In the genomic region with DNA sequence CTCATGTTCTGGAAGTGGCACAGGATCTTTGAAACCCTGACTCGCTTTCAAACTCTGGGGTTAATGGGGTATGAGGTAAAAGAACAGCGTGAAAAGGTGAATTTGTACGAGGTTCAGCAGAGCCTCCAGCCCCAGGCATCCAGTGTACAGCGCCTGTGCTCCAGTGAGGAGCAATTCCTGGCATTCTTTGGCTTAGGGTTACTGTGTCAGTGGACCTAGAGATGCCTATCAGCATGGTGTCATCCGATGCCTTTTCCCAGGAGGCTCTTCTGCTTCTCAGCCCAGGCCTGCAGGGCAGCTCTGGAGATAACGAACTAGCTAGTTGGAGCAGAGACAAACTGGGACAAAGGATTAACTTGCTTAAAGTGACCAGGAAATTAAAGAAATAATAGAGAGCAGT, we compare ENCODE assay signal across 14 mouse cellular contexts.
DNase-seq lines count a peak whose midpoint lies in the region; ATAC-seq and TF ChIP-seq lines count a peak whose summit lies in the region.
"Had no signal": no experiment of that assay in that cellular context is flagged by ENCODE, and none has a peak within 500 bp of the region (broad histone marks: within the 10 kb centered on the region; RNA-seq: fewer than 3 reads in every experiment).

No protein-coding gene starts in this region.

- 0 out of 2 replicates have a peak overlapping the region, but pooled peaks have one; percentile 25 for H3K27ac ChIP-seq in forebrain, embryonic 12.5 days
- no peak overlapping the region for H3K27ac ChIP-seq in forebrain, embryonic 15.5 days (replicated peaks)
- H3K27ac ChIP-seq in kidney, embryonic 16.5 days (ENCODE audit: low read length): peak overlapping the region; percentile 39; the same call in 1 of the 2 replicates
- H3K27ac ChIP-seq in limb, embryonic 14.5 days (replicated peaks; ENCODE audit: low read depth, low read length): no peak overlapping the region
- H3K27ac ChIP-seq: liver, embryonic 14.5 days; macrophage had no signal

- peaks cover 8% of the 10 kb centered on the region; the same call in 1 of the 2 replicates for H3K4me1 ChIP-seq in forebrain, embryonic 12.5 days
- H3K4me1 ChIP-seq in forebrain, embryonic 15.5 days: no peaks in the 10 kb centered on the region
- H3K4me1 ChIP-seq in kidney, embryonic 16.5 days (ENCODE audit: insufficient read depth, low read length): peaks cover 31% of the 10 kb centered on the region
- H3K4me1 ChIP-seq in limb, embryonic 14.5 days (ENCODE audit: control insufficient read depth, insufficient read depth, low read length): 0 out of 2 replicates have a peak, but pooled peaks cover 3% of the 10 kb centered on the region

- H3K9me3 ChIP-seq in forebrain, embryonic 12.5 days: no peaks in the 10 kb centered on the region
- no peaks in the 10 kb centered on the region for H3K9me3 ChIP-seq in forebrain, embryonic 15.5 days
- no peaks in the 10 kb centered on the region for H3K9me3 ChIP-seq in kidney, embryonic 16.5 days (ENCODE audit: low read length)
- no peaks in the 10 kb centered on the region for H3K9me3 ChIP-seq in limb, embryonic 14.5 days (ENCODE audit: control insufficient read depth, low read length)

- no peak overlapping the region for H3K9ac ChIP-seq in forebrain, embryonic 12.5 days
- no peak overlapping the region for H3K9ac ChIP-seq in forebrain, embryonic 15.5 days (replicated peaks)
- no peak overlapping the region for H3K9ac ChIP-seq in kidney, embryonic 16.5 days (replicated peaks; ENCODE audit: low read length)
- no peak overlapping the region for H3K9ac ChIP-seq in limb, embryonic 14.5 days (ENCODE audit: low read depth, low read length, severe bottlenecking)
- H3K9ac ChIP-seq: liver, embryonic 14.5 days had no signal

- TF ChIP-seq POLR2A in limb, embryonic 14.5 days (IDR thresholded peaks at IDR 0.05; ENCODE audit: borderline replicate concordance, extremely low read depth, insufficient read depth, insufficient read length): no peak

- no peaks in the 10 kb centered on the region for H3K36me3 ChIP-seq in forebrain, embryonic 12.5 days (replicated peaks)
- H3K36me3 ChIP-seq in forebrain, embryonic 15.5 days: no peaks in the 10 kb centered on the region
- peaks cover 11% of the 10 kb centered on the region; the same call in 1 of the 2 replicates for H3K36me3 ChIP-seq in kidney, embryonic 16.5 days (ENCODE audit: insufficient read depth, low read length)
- no peaks in the 10 kb centered on the region for H3K36me3 ChIP-seq in limb, embryonic 14.5 days (ENCODE audit: control insufficient read depth, insufficient read depth, low read length)

- no peak for ATAC-seq in forebrain, embryonic 12.5 days (ENCODE audit: low FRiP score)
- no peak for ATAC-seq in forebrain, embryonic 15.5 days (replicated peaks)
- ATAC-seq in kidney, embryonic 16.5 days (ENCODE audit: low FRiP score, low TSS enrichment): peak; percentile 67
- ATAC-seq in limb, embryonic 14.5 days (ENCODE audit: low FRiP score, low read depth): peak; percentile 65; the same call in 1 of the 2 replicates
- ATAC-seq: intestine, embryonic 16.5 days had no signal

- DNase-seq in kidney, adult 9 months: no peak
- DNase-seq in ZHBTc4 (ENCODE audit: low read depth, low spot score): peak; percentile 70
- peak; percentile 15 for DNase-seq in limb, embryonic 14.5 days (ENCODE audit: low spot score)
- DNase-seq in thymus, postnatal 10 days (ENCODE audit: low spot score in 2 of 2): no peak
- DNase-seq in cerebellum, adult 8-10 months: no peak
- DNase-seq: cerebellum, adult 9-11 months; heart, postnatal 4 days; right cerebral cortex, postnatal 4 days had no signal

- whole genome bisulfite sequencing in forebrain, embryonic 12.5 days: 41% methylated on average over 6 of the region's 6 CpGs
- WGBS in forebrain, embryonic 15.5 days: 43% methylated on average over 6 of the region's 6 CpGs
- WGBS in kidney, embryonic 16.5 days: 17% methylated on average over 6 of the region's 6 CpGs
- WGBS in limb, embryonic 14.5 days: 22% methylated on average over 6 of the region's 6 CpGs

- no peak overlapping the region for H3K4me2 ChIP-seq in forebrain, embryonic 12.5 days
- no peak overlapping the region for H3K4me2 ChIP-seq in forebrain, embryonic 15.5 days (replicated peaks)
- no peak overlapping the region for H3K4me2 ChIP-seq in kidney, embryonic 16.5 days (replicated peaks; ENCODE audit: low read depth, low read length)
- H3K4me2 ChIP-seq in limb, embryonic 14.5 days (replicated peaks; ENCODE audit: low read depth, low read length, severe bottlenecking): no peak overlapping the region

- no peaks in the 10 kb centered on the region for H3K27me3 ChIP-seq in forebrain, embryonic 12.5 days
- H3K27me3 ChIP-seq in forebrain, embryonic 15.5 days: no peaks in the 10 kb centered on the region
- H3K27me3 ChIP-seq in kidney, embryonic 16.5 days (ENCODE audit: insufficient read depth, low read length): no peaks in the 10 kb centered on the region
- H3K27me3 ChIP-seq in limb, embryonic 14.5 days (ENCODE audit: control insufficient read depth, insufficient read depth, low read length): no peaks in the 10 kb centered on the region

- H3K4me3 ChIP-seq in forebrain, embryonic 12.5 days (replicated peaks): no peak overlapping the region
- no peak overlapping the region for H3K4me3 ChIP-seq in forebrain, embryonic 15.5 days
- no peak overlapping the region for H3K4me3 ChIP-seq in kidney, embryonic 16.5 days (ENCODE audit: low read length)
- no peak overlapping the region for H3K4me3 ChIP-seq in limb, embryonic 14.5 days (replicated peaks; ENCODE audit: low read length)

Comparison
In these comparisons a context has a peak if more than half of its experiments do, and no peak if none do; other contexts are left out.
1. H3K27ac ChIP-seq: peak in forebrain, embryonic 12.5 days (single experiment) and kidney, embryonic 16.5 days (single experiment); none in forebrain, embryonic 15.5 days (single experiment) and limb, embryonic 14.5 days (single experiment).
2. ATAC-seq: peak in kidney, embryonic 16.5 days (single experiment) and limb, embryonic 14.5 days (single experiment); none in forebrain, embryonic 12.5 days (single experiment) and forebrain, embryonic 15.5 days (single experiment).
3. DNase-seq: peak in ZHBTc4 (single experiment) and limb, embryonic 14.5 days (single experiment); none in kidney, adult 9 months (single experiment), thymus, postnatal 10 days (0 of 2) and cerebellum, adult 8-10 months (single experiment).